Mouse (Mus musculus): ENCODE measurements at regions not wholly inside any gene's neighbourhood (a gene's known extent, or its start where the extent isn't known, plus 50 kb on each side); places are given as distances from the start of the nearest gene placed in this dataset.

DNA sequence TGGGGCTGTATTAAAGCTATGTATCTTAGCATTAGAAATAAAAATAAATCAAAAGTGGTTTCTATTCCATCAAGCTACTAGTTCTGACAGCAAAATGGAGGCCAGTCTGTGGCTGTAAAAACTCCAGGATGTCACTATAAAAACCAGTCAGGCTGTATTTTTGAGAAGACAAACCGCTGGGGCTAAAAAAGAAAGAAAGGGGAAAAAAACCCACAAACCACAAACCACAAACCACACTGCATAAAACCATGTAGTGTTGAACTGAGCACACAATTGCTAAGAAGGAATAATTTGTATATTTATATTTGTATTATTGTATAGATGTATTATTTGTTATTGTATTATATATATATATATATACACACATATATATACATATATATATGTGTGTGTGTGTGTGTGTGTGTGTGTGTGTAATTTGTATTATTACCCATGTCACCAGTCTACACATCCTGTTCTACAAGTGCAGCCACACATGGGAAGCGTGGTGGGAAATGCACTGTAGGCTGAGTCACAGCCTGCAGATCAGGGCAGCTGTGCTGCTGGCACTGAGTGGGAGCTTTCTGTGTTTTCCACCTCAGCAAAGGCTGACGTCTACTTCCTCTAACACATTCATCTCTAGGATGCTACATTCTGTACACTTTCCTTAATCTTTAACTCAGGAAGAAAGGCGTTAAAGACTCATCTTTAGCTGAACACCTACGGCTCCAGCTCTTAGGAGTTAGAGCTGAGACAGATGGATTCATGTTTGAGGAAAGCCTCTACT lies 113.4 kb upstream of the Azi2 start:
- Histone ChIP-seq H3K27ac (ENCODE audit: control insufficient read depth, insufficient read depth, low read depth, low read length) (no peak overlapping the region), H3K4me1 (ENCODE audit: control insufficient read depth, insufficient read depth, low read length) (no peaks in the 10 kb centered on the region), H3K4me3 (ENCODE audit: control insufficient read depth, low read depth, low read length) (no peak overlapping the region), H3K36me3 (ENCODE audit: control insufficient read depth, insufficient read depth, low read length) (no peaks in the 10 kb centered on the region), H3K27me3 (ENCODE audit: control insufficient read depth, insufficient read depth, low read length) (no peaks in the 10 kb centered on the region)
- no peak for TF ChIP-seq CTCF (IDR thresholded peaks at IDR 0.05; ENCODE audit: control insufficient read depth, insufficient read depth, insufficient replicate concordance, low read depth, low read length)

DNA sequence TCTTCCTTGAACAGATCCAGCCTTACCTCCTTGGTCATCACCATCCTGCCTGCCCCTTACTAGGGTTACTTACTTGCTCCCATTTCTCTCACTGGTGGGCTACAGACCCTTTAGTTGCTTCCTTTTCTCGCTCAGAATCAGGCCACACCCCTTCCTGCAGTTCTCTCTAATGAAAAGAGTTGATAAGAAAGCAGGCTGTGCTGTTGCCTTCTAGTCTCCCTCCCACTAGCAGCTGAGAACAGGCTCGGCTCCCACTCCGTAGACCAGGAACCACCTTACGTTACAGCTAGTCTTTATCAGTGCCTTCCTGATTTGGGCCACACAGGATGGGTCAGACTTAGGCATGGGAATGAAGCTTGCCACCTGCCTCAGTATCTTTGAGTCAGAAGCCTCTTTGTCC lies 117.3 kb upstream of the Azi2 start:
- TF ChIP-seq CTCF (IDR thresholded peaks at IDR 0.05; ENCODE audit: control insufficient read depth, insufficient read depth, insufficient replicate concordance, low read depth, low read length) (no peak), POLR2A (IDR thresholded peaks at IDR 0.05; ENCODE audit: control insufficient read depth, low read depth, low read length) (no peak)
- Histone ChIP-seq H3K27ac (ENCODE audit: control insufficient read depth, insufficient read depth, low read depth, low read length) (no peak overlapping the region), H3K4me3 (ENCODE audit: control insufficient read depth, low read depth, low read length) (no peak overlapping the region), H3K4me1 (ENCODE audit: control insufficient read depth, insufficient read depth, low read length) (no peaks in the 10 kb centered on the region), H3K27me3 (ENCODE audit: control insufficient read depth, insufficient read depth, low read length) (no peaks in the 10 kb centered on the region), H3K36me3 (ENCODE audit: control insufficient read depth, insufficient read depth, low read length) (no peaks in the 10 kb centered on the region)

DNA sequence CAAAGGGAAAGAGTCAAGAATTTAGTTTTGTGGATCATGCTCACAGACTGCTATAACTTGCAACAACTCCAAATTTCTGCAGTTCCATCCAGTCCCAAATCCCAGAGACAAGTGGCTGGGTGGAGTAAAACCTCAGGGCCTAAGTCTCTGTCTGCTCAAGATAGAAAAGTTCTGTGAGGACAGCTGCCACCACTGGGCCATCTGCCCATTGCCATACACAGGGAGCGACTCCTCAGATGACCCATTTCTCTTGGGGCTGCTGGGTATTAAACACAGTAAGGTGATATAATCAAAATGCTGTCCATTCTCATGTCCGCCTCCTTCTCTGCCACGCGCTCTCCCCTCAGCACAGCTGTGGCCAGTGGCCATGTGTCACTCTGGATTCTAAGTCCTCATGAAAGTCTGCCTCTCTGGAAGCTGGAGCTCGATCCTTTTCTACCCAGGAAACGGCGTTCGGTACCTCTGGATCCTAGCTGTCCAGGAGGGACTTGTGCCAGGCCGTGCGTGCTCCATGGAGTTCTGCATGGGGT lies 132.3 kb upstream of the Azi2 start:
- H3K36me3 ChIP-seq (ENCODE audit: control insufficient read depth, insufficient read depth, low read length), result no peaks in the 10 kb centered on the region
- H3K4me1 ChIP-seq (ENCODE audit: control insufficient read depth, insufficient read depth, low read length), result peaks cover under 1% of the 10 kb centered on the region; the same call in 1 of the 2 replicates
- H3K27ac ChIP-seq (ENCODE audit: control insufficient read depth, insufficient read depth, low read depth, low read length), result no peak overlapping the region
- H3K27me3 ChIP-seq (ENCODE audit: control insufficient read depth, insufficient read depth, low read length), result no peaks in the 10 kb centered on the region
- no peak overlapping the region for H3K4me3 ChIP-seq (ENCODE audit: control insufficient read depth, low read depth, low read length)
- TF ChIP-seq CTCF (IDR thresholded peaks at IDR 0.05; ENCODE audit: control insufficient read depth, insufficient read depth, insufficient replicate concordance, low read depth, low read length), result no peak
- no peak for TF ChIP-seq POLR2A (IDR thresholded peaks at IDR 0.05; ENCODE audit: control insufficient read depth, low read depth, low read length)

DNA sequence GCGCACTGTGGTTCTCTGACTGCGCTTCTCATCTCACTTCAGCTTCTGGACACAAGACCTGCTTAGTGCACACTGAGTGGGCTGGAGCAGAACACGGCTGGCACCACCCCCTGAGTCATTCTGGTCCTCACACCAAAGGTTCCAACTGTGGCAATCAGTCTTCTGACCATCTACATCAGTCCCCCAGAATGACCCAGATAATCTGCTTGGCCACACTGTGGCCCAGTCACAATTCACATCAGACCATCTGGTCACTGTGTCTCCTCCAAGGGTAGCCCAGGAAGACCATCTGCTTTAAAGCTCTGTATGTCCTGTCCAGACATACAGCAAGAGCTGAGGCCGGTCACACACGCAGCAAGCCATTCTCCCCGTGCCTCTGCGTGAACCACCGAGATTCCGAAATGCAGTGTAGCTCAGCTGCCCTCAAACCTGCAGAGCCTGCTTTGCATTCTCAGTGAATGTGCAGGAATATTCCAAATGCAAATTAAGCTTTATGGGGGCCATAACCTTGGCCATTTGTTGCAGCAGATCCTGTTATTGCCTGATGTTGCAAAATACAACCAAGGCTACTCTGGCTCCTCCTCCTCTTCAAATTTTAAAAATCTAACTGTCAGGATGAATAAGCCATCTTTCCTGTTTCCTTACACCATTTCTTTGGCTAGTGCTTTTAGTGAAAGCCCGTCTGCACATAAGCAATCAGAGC lies 135.1 kb upstream of the Azi2 start:
- no peaks in the 10 kb centered on the region for H3K27me3 ChIP-seq (ENCODE audit: control insufficient read depth, insufficient read depth, low read length)
- no peak overlapping the region for H3K4me3 ChIP-seq (ENCODE audit: control insufficient read depth, low read depth, low read length)
- H3K36me3 ChIP-seq (ENCODE audit: control insufficient read depth, insufficient read depth, low read length), result no peaks in the 10 kb centered on the region
- H3K27ac ChIP-seq (ENCODE audit: control insufficient read depth, insufficient read depth, low read depth, low read length), result no peak overlapping the region
- TF ChIP-seq POLR2A (IDR thresholded peaks at IDR 0.05; ENCODE audit: control insufficient read depth, low read depth, low read length) (no peak), CTCF (IDR thresholded peaks at IDR 0.05; ENCODE audit: control insufficient read depth, insufficient read depth, insufficient replicate concordance, low read depth, low read length) (no peak)
- peaks cover 11% of the 10 kb centered on the region for H3K4me1 ChIP-seq (ENCODE audit: control insufficient read depth, insufficient read depth, low read length)

DNA sequence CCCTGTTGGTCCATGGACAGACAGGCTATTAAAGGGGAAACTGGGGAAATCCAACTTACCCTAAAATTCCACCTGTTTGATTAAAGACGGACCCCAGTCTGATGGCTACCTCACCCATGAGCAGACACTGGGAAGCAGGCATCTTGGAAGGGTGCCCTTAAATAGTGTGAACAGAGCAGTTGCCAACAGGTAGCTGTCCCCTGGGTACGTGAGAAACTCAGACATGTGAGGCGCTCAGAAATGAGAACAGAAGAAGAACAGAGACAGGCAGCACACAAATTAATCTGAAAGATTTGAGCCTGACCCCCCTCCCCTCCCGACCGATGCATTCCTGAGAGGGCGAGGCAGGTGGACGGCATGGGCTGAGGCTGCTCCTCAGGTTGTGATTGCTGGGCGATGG lies 135.7 kb upstream of the Azi2 start:
- Histone ChIP-seq H3K27me3 (ENCODE audit: control insufficient read depth, insufficient read depth, low read length) (no peaks in the 10 kb centered on the region), H3K4me3 (ENCODE audit: control insufficient read depth, low read depth, low read length) (no peak overlapping the region), H3K27ac (ENCODE audit: control insufficient read depth, insufficient read depth, low read depth, low read length) (no peak overlapping the region), H3K36me3 (ENCODE audit: control insufficient read depth, insufficient read depth, low read length) (no peaks in the 10 kb centered on the region), H3K4me1 (ENCODE audit: control insufficient read depth, insufficient read depth, low read length) (peaks cover 11% of the 10 kb centered on the region)
- no peak for TF ChIP-seq POLR2A (IDR thresholded peaks at IDR 0.05; ENCODE audit: control insufficient read depth, low read depth, low read length)
- TF ChIP-seq CTCF (IDR thresholded peaks at IDR 0.05; ENCODE audit: control insufficient read depth, insufficient read depth, insufficient replicate concordance, low read depth, low read length), result no peak

DNA sequence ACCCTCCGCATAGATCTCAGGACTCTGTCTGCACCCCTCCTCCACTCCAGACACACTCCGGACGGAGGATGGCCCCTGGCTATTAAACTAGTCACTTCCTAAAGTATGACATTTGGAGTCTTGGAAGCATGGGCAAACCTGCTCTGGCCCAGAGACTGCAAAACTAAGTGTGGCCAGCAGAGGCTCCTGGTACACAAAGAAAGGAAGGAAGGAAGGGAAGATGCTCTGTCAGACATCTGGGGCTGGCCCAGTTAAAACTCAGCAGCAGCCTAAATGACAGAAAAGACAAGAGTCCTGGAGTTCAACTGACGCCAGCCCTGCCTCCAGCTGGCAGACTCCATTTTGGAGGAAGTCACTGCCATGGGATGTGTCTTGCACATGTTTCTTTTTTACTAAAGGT lies 137.3 kb upstream of the Azi2 start:
- Histone ChIP-seq H3K4me1 (ENCODE audit: control insufficient read depth, insufficient read depth, low read length) (peaks cover 11% of the 10 kb centered on the region), H3K27ac (ENCODE audit: control insufficient read depth, insufficient read depth, low read depth, low read length) (no peak overlapping the region), H3K4me3 (ENCODE audit: control insufficient read depth, low read depth, low read length) (no peak overlapping the region), H3K36me3 (ENCODE audit: control insufficient read depth, insufficient read depth, low read length) (no peaks in the 10 kb centered on the region), H3K27me3 (ENCODE audit: control insufficient read depth, insufficient read depth, low read length) (no peaks in the 10 kb centered on the region)
- TF ChIP-seq CTCF (IDR thresholded peaks at IDR 0.05; ENCODE audit: control insufficient read depth, insufficient read depth, insufficient replicate concordance, low read depth, low read length) (peak; percentile 20; the same call in 1 of the 2 replicates), POLR2A (IDR thresholded peaks at IDR 0.05; ENCODE audit: control insufficient read depth, low read depth, low read length) (no peak)

DNA sequence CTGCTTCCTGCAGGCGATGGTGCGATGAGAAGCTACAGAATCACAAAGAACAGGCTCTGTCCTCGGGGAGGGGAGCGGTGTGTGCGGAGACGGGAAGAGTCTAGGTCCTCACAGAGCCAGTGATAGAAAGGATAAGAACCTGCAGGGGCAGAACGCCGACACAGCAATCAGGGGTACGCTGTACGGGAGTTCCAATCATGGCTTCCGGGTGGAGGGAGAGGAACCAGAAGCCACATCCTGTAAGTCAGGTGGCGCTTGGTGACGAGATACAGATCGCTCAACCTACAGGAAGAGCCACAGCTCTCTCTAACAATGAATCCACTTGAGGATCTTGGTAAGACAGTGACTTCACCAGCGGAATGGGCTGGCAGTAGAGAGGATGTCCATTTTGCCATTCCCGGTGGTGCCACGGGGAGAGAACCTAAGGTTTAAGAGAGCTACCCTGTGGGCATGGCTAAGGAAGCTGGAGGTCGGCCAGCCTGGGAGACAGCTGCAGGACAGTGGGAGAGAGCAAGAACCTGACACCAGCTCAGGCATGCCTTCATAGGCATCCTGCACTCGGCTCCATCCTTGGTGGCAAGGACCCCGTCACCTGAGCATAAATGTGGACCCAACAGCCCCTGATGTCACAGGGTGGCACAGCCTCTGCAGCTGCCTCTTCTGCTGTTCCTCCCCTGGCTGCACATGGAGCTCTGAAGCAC lies 137.9 kb upstream of the Azi2 start:
- Histone ChIP-seq H3K4me1 (ENCODE audit: control insufficient read depth, insufficient read depth, low read length) (peaks cover 11% of the 10 kb centered on the region), H3K4me3 (ENCODE audit: control insufficient read depth, low read depth, low read length) (peak overlapping the region; percentile 12), H3K27ac (ENCODE audit: control insufficient read depth, insufficient read depth, low read depth, low read length) (no peak overlapping the region), H3K36me3 (ENCODE audit: control insufficient read depth, insufficient read depth, low read length) (no peaks in the 10 kb centered on the region), H3K27me3 (ENCODE audit: control insufficient read depth, insufficient read depth, low read length) (no peaks in the 10 kb centered on the region)
- no peak for TF ChIP-seq CTCF (IDR thresholded peaks at IDR 0.05; ENCODE audit: control insufficient read depth, insufficient read depth, insufficient replicate concordance, low read depth, low read length)
